Mouse (Mus musculus) midbrain, embryonic 13.5 days (tissue): Measurements from ENCODE around the gene A3galt2. TPM values are rescaled to one million over a fixed set of nuclear protein-coding genes. Genes with fewer than 3 reads are reported as not detected.

Experiments
- ATAC-seq: fragments of 200-750 bp; cut with Nextera tagmentation; 2 replicates; pipeline ENCODE4 v1.8.0; 2017; ENCODE audit warnings: mild to moderate bottlenecking, moderate TSS enrichment, moderate library complexity
- H3K27ac ChIP-seq: fragments of 300-500 bp; sonication (generic); 2 replicates; pipeline ENCODE4 v1.5.1; 2015; ENCODE audit warnings: inconsistent platforms, mild to moderate bottlenecking, moderate library complexity
- H3K27me3 ChIP-seq: fragments of 300-500 bp; sonication (generic); 2 replicates; pipeline ENCODE4 v1.6.1; 2015; ENCODE audit warnings: mild to moderate bottlenecking, inconsistent platforms
- H3K36me3 ChIP-seq: fragments of 300-500 bp; sonication (generic); 2 replicates; pipeline ENCODE4 v1.6.1; 2015; ENCODE audit warnings: mild to moderate bottlenecking, inconsistent platforms
- H3K4me1 ChIP-seq: fragments of 300-500 bp; sonication (generic); replicated peaks from 2 replicates; pipeline ENCODE4 v1.6.1; 2015; ENCODE audit warnings: inconsistent platforms
- H3K4me2 ChIP-seq: fragments of 300-500 bp; sonication (generic); replicated peaks from 2 replicates; pipeline ENCODE4 v1.6.1; 2015; ENCODE audit warnings: moderate library complexity, mild to moderate bottlenecking, inconsistent platforms
- H3K4me3 ChIP-seq: fragments of 300-500 bp; sonication (generic); replicated peaks from 2 replicates; pipeline ENCODE4 v1.5.1; 2015; ENCODE audit warnings: mild to moderate bottlenecking, inconsistent platforms
- H3K9ac ChIP-seq: fragments of 300-500 bp; sonication (generic); replicated peaks from 2 replicates; pipeline ENCODE4 v1.6.1; 2015; ENCODE audit warnings: mild to moderate bottlenecking, inconsistent platforms
- H3K9me3 ChIP-seq: fragments of 300-500 bp; sonication (generic); 2 replicates; pipeline ENCODE4 v1.6.1; 2016; ENCODE audit warnings: mild to moderate bottlenecking, inconsistent platforms
- WGBS: fragments of 180-500 bp; shearing (Covaris S2); methylation state at CpG from one replicate; pipeline ENCODE4 v1.1.7; 2015; 5-methylcytosine and 5-hydroxymethylcytosine counted together
- polyA plus RNA-seq: library from polyadenylated mRNA; unstranded; fragments of >200 nt; fragmentation: Nextera tagmentation; extraction: Ambion mirVana; gene quantifications from 2 replicates; pipeline ENCODE4 v1.2.1, GENCODE M21; 2015

A3galt2 gene
- polyA plus RNA-seq, 1 experiment from 2014 or later: 0.58 TPM

DNA sequence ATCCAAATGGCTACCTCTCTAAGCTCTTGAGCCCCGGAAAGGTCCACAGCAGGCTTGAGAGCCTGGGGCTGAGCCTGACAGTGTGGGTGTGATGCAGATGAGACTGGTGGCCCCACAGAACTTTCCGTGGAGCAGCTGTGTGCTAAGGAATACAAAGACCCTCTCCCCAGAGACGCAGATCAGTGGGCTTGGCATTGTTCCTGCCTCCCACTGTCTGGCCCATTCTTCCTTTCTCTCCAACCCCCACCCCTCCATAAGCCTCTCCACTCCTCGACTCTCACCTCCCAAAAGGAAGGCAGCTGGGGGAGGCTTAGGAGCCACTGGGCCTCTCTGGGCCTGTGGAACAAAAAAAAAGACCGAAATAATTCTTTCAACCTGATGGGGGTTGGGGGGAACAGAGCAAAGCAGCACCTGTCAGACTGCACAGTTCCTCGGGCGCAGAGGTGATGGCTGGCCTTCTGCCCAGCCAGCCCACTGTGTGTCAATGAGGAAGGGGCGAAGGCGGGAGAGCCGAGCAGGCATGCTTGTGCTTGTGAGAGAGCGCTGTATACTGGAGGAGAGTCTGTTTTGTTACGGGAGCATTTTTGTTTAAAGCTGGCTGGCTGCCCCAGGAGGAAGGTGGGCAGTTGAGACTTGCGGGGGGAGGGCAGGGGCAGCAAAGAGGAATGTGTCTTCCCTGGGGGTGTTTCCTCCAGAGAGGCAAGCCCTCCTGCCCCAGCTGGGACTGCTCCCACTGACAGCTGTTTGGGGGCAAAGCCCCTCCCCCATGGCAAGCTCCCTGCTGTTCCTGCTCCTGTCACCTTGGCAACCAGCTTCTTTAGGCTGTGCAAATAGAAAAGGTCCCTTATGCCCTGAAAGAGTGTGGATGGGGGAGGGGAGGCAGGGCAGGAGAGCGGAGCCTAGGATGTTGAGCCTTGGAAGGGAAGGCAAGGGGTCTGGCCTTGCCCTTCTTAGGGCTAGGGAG lies 39.6 kb upstream of the A3galt2 start:
- WGBS: under 1% methylated on average over 14 of the region's 14 CpGs
- no peak overlapping the region for H3K4me3 ChIP-seq
- no peaks in the 10 kb centered on the region for H3K36me3 ChIP-seq
- H3K9me3 ChIP-seq: no peaks in the 10 kb centered on the region
- peaks cover 93% of the 10 kb centered on the region for H3K4me1 ChIP-seq
- peak overlapping the region; percentile 99 for H3K27ac ChIP-seq
- peak overlapping the region; percentile 45 for H3K4me2 ChIP-seq
- ATAC-seq: peak; percentile 86
- H3K27me3 ChIP-seq: 0 out of 2 replicates have a peak, but pooled peaks cover 4% of the 10 kb centered on the region
- H3K9ac ChIP-seq: peak overlapping the region; percentile 50; the same call in 1 of the 2 replicates

DNA sequence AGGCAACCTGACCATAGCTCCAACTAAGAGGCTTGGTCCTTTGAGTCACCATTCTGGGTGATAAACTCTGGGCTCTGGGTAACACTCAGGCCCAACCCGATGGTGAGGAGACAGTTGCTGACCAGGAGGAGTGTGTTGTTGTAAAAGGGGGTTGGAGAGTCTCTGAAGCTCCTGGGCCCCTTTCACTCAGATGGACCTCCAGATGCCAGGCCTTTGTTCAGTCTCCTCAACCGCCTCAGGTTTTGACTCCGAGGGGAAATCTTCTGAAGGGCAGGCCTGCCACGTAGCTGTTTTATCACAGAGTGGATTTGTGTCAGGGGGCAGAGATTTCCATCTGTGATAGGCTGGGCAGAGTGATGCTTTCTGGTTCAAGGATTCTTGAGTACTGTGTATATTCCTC lies 38.9 kb upstream of the A3galt2 start:
- no peaks in the 10 kb centered on the region for H3K9me3 ChIP-seq
- no peaks in the 10 kb centered on the region for H3K36me3 ChIP-seq
- no peaks in the 10 kb centered on the region for H3K27me3 ChIP-seq
- H3K9ac ChIP-seq: peak overlapping the region; percentile 50; the same call in 1 of the 2 replicates
- H3K4me1 ChIP-seq: peaks cover 94% of the 10 kb centered on the region
- ATAC-seq: no peak
- peak overlapping the region; percentile 99 for H3K27ac ChIP-seq
- H3K4me2 ChIP-seq: peak overlapping the region; percentile 45
- H3K4me3 ChIP-seq: no peak overlapping the region
- 1% methylated on average over 4 of the region's 4 CpGs for WGBS

DNA sequence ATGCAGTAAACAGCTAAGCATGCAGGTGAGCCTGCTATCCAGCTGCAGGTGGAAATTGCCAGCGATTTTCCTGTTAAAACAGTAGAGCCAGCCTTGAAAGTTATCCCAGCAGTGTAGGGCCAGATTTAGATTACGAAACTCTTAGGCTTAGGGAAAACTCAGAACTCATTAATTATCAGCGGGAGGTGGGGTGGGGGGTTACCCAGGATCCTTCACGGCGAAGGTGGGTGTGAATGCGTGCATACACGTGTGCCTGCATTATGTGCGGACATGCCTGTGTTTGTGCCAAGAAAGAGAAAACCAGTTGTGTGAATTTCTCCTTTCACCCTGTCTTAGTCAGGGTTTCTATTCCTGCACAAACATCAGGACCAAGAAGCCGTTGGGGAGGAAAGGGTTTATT lies 38.4 kb upstream of the A3galt2 start:
- Histone ChIP-seq H3K9me3 (no peaks in the 10 kb centered on the region), H3K4me1 (peaks cover 95% of the 10 kb centered on the region), H3K27ac (peak overlapping the region; percentile 99), H3K27me3 (no peaks in the 10 kb centered on the region), H3K4me3 (no peak overlapping the region), H3K4me2 (0 out of 2 replicates have a peak overlapping the region, but pooled peaks have one; percentile 45), H3K36me3 (no peaks in the 10 kb centered on the region), H3K9ac (no peak overlapping the region; the same call in 1 of the 2 replicates)
- 22% methylated on average over 9 of the region's 9 CpGs for WGBS
- ATAC-seq: no peak

DNA sequence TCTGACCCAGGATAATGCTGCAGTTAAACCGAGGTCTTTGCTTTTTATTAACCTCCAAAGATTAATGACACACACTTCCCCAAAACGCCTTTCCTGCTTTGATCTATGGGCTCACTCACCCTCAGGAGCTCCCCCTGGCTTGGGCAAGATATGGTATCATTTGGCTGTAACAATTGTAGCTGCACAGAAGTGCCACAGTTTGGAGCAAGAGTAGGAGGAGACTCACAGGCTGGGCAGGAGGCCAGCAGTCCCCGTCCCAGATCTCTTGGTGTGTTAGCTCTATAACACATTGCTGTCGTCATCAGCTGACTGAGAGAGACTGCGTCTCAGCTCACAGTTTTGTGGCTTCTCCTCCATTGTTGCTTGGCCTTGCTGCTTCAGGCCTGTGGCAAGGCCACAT lies 35.1 kb upstream of the A3galt2 start:
- H3K4me3 ChIP-seq: no peak overlapping the region
- 21% methylated on average over 5 of the region's 5 CpGs for WGBS
- no peak overlapping the region for H3K4me2 ChIP-seq
- no peaks in the 10 kb centered on the region for H3K36me3 ChIP-seq
- H3K9me3 ChIP-seq: no peaks in the 10 kb centered on the region
- peaks cover 90% of the 10 kb centered on the region for H3K4me1 ChIP-seq
- H3K9ac ChIP-seq: 0 out of 2 replicates have a peak overlapping the region, but pooled peaks have one; percentile 7
- peak overlapping the region; percentile 74 for H3K27ac ChIP-seq
- no peaks in the 10 kb centered on the region for H3K27me3 ChIP-seq
- no peak for ATAC-seq

DNA sequence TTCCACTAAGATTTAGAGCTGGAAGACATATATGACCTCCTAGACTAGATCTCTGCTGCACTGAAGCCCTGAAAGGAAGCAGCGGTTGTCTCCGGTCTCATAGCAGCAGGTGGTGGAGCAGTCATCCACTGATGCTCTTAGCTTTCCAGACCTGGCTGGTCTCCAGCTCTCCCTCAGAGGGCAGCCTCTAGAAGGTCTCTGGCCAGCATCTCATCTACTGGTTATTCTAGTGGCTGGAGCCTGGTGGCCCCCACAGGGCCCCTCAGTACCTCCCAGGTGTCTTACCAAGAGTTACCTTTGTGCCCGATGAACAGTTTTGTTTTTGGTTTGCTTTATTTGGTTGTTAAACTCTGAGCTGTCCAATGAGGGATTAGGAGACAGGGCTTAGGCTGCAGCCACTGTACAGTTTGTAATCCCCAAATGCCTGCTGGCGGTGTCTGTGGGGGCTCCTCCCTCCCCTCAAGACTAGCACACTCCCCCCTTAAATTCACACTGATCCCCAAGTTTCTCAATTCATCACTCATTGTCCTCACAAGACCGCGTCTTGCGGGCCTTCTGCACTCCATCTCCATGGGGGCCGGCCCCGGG lies 34.0 kb upstream of the A3galt2 start:
- WGBS: 47% methylated on average over 9 of the region's 9 CpGs
- no peaks in the 10 kb centered on the region for H3K36me3 ChIP-seq
- H3K9ac ChIP-seq: no peak overlapping the region
- H3K27me3 ChIP-seq: no peaks in the 10 kb centered on the region
- H3K4me1 ChIP-seq: peaks cover 88% of the 10 kb centered on the region
- peak overlapping the region; percentile 25; the same call in 1 of the 2 replicates for H3K27ac ChIP-seq
- 0 out of 2 replicates have a peak, but pooled peaks have one; percentile 10 for ATAC-seq
- H3K4me3 ChIP-seq: no peak overlapping the region
- no peaks in the 10 kb centered on the region for H3K9me3 ChIP-seq
- H3K4me2 ChIP-seq: no peak overlapping the region

DNA sequence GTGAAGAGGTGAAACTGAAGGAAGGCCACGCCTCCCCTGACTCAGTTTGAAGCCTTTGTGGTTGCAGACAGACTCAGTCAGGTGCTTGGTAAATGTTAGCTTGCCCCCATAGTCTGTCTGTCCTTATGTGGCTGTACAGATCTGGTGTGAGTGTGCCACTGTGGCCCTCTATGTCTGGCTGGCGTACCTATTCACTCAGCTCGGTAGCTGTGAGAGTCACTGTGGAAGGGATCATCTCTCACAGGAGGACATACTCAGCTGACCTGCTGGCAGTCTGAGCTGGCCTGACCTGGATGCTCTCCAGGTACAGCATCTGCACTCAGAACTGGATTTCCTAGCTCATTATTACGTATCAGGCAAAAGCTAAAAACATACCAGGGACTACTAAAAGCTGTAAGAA lies 33.4 kb upstream of the A3galt2 start:
- 0 out of 2 replicates have a peak overlapping the region, but pooled peaks have one; percentile 25 for H3K27ac ChIP-seq
- H3K4me3 ChIP-seq: no peak overlapping the region
- no peak overlapping the region for H3K9ac ChIP-seq
- no peak overlapping the region for H3K4me2 ChIP-seq
- no peak for ATAC-seq
- peaks cover 88% of the 10 kb centered on the region for H3K4me1 ChIP-seq
- WGBS: 80% methylated on average over 4 of the region's 4 CpGs
- no peaks in the 10 kb centered on the region for H3K9me3 ChIP-seq
- H3K36me3 ChIP-seq: no peaks in the 10 kb centered on the region
- H3K27me3 ChIP-seq: no peaks in the 10 kb centered on the region

DNA sequence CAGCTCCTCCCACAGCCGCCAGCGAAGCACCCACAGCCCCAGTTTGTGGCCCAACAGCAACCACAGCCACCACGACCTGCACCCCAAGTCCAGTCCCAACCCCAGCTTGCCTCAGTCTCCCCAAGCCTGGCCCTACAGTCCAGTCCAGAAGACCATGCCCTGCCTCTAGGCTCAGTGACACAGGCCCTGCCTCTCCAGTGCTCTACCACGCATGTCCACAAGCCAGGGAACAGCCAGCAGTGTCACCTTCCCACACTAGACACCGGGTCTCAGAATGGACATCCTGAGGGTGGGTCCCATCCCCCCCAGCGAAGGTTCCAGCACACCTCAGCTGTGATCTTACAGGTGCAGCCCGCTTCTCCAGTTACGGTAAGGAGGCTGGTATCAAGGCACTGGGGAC lies 32.2 kb upstream of the A3galt2 start:
- Histone ChIP-seq H3K4me1 (peaks cover 80% of the 10 kb centered on the region), H3K27me3 (no peaks in the 10 kb centered on the region), H3K9ac (no peak overlapping the region), H3K36me3 (no peaks in the 10 kb centered on the region), H3K9me3 (no peaks in the 10 kb centered on the region), H3K4me2 (no peak overlapping the region), H3K4me3 (no peak overlapping the region), H3K27ac (no peak overlapping the region)
- whole genome bisulfite sequencing: 72% methylated on average over 8 of the region's 8 CpGs
- ATAC-seq: no peak

DNA sequence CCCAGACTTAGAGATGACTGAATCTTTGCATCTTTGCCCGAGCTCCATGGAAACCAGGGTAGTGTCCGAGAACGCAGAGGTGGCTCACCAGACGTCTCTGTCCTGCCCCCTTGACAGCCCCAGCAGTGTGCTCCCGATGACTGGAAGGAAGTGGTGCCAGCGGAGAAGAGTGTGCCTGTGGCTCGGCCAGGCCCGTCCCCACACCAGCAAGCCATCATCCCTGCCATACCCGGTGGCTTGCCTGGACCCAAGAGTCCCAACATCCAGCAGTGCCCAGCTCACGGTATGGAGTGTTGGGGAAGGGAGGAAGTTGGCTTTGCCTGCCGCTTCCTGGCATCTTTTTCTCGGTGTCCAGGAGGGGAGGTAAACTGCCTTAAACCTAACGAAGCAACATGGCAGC lies 31.7 kb upstream of the A3galt2 start:
- Histone ChIP-seq H3K4me2 (no peak overlapping the region), H3K27ac (no peak overlapping the region), H3K4me3 (no peak overlapping the region), H3K9ac (no peak overlapping the region), H3K27me3 (no peaks in the 10 kb centered on the region), H3K9me3 (no peaks in the 10 kb centered on the region), H3K36me3 (no peaks in the 10 kb centered on the region), H3K4me1 (peaks cover 77% of the 10 kb centered on the region)
- 77% methylated on average over 13 of the region's 13 CpGs for WGBS
- no peak for ATAC-seq

DNA sequence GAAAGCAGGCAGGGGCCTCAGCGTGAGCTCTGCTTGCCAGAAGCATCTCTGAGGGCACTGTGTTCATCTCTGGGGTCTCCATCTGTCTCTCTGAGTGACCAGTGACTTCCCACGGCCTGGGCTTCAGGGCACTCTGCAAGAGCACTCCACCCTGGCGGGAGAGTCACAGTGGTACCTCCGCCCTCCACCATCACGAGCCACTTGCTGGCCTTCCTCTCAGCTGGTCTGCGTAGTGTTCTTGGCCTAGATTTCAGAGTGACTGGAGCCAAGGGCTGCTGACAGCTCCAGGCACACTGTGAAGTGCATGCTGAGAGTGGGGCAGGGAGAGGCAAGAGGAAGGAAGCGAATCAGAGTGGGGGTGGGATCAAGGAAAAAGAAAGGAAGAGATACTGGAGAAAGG lies 31.1 kb upstream of the A3galt2 start:
- H3K36me3 ChIP-seq: no peaks in the 10 kb centered on the region
- no peak overlapping the region for H3K4me2 ChIP-seq
- H3K4me1 ChIP-seq: peaks cover 78% of the 10 kb centered on the region
- H3K27me3 ChIP-seq: no peaks in the 10 kb centered on the region
- no peak overlapping the region for H3K27ac ChIP-seq
- H3K9ac ChIP-seq: peak overlapping the region; percentile 37; the same call in 1 of the 2 replicates
- ATAC-seq: no peak
- no peak overlapping the region for H3K4me3 ChIP-seq
- WGBS: 70% methylated on average over 7 of the region's 7 CpGs
- no peaks in the 10 kb centered on the region for H3K9me3 ChIP-seq

DNA sequence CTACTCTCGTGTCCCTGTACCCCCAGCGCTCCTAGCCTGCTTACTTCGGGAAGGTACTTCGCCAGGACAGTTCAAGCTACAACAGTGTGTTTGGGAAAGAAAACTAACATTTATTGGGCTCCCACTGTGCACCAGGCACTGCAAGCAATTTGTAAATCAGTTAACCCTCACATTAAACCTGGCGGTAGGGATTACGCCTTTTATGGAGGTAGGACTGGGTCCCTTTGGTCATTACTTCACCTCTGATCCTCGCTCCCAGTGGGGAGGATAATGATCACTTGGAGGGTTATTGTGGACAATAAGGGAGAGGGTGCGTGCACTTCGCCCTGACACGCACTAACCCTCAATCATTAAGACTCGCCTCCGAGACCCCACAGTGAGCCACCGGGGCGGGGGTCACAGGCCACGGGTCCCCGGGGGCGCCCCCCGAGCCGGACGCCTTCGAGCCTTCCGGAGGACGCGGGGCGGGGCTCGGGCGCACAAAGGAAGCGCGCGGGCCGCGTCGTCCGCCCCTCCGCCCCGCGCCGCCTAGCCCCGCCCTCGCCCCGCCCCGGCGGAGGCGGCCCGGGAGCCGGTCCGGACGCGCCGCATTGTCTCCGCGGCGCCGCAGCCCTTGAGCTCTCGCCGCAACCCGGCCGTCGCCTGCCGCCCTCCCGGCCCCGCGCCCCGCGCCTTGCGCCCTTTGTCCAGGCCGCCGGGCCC lies 28.0 kb upstream of the A3galt2 start:
- Histone ChIP-seq H3K9ac (peak overlapping the region; percentile 99), H3K4me3 (peak overlapping the region; percentile 80), H3K27me3 (no peaks in the 10 kb centered on the region), H3K36me3 (peaks cover 8% of the 10 kb centered on the region), H3K27ac (peak overlapping the region; percentile 98), H3K4me2 (peak overlapping the region; percentile 71), H3K4me1 (peaks cover 77% of the 10 kb centered on the region), H3K9me3 (no peaks in the 10 kb centered on the region)
- 2% methylated on average over 61 of the region's 68 CpGs for WGBS
- peak; percentile 89 for ATAC-seq

DNA sequence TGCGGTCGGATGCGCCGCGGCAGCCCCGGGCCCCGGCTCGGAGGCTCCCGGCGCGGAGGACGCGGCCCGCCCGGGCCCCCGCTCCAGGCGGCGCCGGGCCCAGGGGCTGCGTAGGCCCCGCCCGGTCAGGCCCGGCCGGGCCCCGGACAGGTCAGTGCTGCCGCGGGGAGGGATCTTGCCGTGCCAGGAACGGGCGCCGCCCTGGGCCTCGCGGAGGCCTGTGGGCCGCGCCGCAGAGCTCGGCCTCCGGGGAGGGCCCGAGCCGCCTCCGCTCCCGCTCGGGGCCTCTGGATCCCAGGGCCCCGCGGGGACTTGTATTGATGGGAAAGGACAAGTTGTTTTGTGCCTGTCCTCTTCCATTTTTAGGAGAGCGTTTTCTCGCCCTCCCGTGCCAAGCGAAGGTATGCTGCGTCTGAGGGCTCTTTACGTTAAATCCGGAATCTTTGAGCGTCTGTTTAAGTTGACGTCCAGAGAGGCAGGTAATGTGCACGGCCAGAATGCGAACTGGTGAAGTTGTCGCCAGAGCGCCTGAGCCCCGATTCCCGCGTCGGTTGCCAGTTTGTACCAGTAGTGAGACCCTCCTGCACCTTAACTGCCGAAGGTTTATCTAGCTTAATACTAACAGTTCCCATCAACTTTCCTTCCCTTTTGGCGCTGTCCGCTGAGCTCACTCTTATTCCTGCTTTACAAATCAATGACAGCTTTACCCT lies 27.3 kb upstream of the A3galt2 start:
- ATAC-seq: peak; percentile 78
- Histone ChIP-seq H3K27me3 (no peaks in the 10 kb centered on the region), H3K4me3 (peak overlapping the region; percentile 80), H3K36me3 (peaks cover 8% of the 10 kb centered on the region), H3K4me1 (peaks cover 76% of the 10 kb centered on the region), H3K9ac (peak overlapping the region; percentile 99), H3K9me3 (no peaks in the 10 kb centered on the region), H3K27ac (peak overlapping the region; percentile 98), H3K4me2 (peak overlapping the region; percentile 71)
- WGBS: under 1% methylated on average over 56 of the region's 65 CpGs
